Mouse (Mus musculus) c-Kit-positive CD71-positive TER-119-positive erythroid progenitor cells, embryonic 14.5 days (primary cell): ENCODE measurements around the gene Wnt6.
"Not testable (repeated sequence)": the region's sequence is repeated elsewhere in the genome, so short reads cannot be mapped to it uniquely, and the experiment has no call there.

Experiments
- DNase-seq: peaks from one replicate; pipeline ENCODE4 v3.0.0-alpha.2; 2013; ENCODE audit warnings: low spot score

Gene Wnt6

DNA sequence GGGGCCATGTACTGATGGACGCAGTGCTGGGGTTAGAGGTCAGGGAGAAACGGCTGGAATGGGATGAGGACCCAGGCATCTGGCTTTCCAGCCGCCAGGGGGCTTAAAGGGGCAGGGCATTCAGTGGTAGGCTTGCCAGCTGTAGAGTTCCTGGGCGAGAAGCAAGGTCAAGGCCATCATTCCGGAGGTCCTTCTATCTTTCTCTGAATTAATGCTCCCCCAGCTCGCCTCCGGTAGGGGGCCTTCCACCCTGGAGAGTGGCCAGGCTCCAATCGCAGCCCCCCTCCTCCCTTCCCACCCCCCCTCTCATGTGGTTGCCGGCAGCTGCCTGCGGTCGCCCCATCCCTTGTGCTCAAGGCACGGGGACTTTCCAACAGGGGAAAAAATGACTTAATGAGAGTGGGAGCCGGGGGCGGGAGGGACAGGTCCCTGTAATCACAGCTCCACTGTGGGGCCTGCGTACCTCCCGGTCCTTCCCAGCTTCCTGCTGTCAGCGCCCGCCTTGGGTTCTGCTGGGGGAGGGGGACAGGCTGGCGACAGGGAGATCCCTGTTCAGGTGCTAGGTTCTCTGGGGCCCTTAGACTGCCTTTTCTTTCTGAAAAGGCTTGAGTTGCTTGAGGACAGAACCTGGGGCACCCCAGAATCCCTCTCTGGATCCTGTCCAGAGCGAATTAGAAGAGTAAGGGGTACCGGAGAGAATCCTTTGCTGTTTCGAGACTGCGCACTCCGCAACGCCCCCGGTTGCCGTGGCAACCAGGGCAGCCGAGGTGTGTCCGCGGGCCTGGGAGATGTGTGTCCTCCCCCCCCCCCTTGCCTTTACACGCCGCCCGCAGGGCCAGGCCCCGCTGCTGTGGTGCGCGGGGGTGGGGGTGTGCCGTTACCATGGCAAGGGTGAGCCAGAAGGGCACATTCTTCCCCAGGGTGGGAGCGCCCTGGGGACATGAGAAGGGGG is 34.9 kb downstream of the Wnt6 start:
- DNase-seq: no peak

DNA sequence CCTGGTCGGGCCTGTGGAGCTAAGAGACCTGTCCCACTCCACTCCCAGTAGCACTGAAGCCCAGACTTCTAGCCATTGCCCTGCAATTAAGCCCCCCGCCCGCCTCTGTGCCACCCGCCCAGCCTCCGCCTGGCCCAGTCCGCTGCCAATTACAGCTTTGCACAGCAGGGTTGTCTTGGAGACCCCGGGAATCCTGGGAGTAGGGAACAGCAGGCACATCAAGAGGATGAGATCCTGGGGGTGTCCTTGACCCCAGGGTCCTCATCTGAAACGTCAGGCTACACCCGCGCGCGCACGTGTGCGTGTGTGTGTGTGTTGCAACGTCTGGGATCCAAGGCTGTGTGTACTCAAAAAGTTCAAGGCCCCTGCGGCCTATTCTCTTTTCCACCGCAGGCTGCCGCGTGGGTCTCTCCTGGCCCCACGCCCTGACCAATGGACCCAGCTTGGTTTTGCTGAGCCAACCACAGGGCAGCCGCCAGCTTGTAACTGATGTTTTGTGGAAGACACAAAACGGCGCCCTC is 35.9 kb downstream of the Wnt6 start:
- no peak for DNase-seq

DNA sequence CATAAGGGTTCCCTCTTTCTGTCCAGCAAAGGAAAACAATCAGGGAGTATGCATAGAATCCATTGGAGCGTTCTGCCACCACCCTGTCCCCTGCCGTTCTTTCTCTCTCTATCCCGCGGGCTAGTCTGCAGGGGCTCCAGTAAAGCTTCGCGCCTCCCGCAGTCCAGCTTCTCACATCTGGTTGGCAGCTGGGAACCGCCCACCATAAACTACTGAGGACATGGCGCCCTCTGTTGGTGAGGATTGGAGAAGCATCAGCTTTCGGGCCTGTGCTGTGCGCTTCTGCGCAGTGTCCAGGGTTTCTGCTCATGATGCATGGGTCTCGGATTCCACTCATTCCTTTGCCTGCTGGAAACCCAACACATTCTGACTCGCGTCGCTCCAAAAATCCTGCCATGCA is 36.4 kb downstream of the Wnt6 start:
- peak; percentile 64 for DNase-seq

DNA sequence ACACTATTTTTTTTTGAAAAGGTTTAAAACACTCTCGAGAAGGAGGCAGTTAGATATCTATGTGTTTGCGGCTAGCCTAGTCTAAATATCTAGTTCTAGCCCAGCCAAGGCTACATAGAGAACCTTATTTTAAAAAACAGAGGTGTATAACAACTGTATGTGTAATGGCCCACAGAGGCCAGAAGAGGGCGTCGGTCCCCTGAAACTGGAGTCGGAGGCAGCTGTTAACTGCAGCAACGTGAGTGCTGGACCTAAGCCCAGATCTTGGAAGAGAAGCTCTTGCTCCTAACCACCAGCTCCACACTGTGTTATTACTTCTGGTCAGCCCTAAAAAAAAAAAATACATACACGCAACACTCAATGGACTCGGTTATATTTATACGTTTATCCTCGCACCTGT is 37.3 kb downstream of the Wnt6 start:
- no peak for DNase-seq

DNA sequence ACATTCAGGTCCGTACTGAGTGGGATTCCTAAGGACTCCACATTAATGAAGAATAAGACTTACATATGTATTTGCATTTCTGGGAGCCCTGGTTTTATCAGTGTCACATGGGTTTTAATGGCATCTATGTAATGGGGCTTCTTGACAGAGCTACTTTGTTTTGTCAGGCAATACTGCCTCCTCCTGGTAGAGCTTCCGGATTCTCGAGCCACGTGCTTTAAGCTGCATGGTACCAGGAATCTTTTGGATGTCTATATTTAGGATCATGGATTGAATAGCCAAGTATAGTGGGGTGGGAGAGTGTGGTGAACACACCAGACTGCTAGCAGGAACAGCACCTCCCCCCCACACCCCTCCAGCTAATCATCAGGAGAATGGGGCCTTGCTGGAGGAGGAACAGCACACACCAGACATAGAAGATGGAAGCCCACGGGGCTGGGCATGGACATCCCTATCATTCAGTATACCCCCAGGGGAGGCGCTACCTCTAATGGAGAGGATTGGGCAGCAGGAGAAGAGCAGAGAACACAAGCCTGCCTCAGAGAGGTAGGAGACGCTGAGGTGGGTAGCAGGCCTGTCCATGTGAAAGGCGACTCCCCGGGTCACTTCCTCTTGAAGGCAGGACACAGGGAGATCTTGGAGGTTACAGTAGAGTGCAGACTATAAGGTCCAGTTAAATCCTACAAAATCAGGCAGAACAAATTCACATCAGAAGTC is 43.4 kb downstream of the Wnt6 start:
- no peak for DNase-seq

DNA sequence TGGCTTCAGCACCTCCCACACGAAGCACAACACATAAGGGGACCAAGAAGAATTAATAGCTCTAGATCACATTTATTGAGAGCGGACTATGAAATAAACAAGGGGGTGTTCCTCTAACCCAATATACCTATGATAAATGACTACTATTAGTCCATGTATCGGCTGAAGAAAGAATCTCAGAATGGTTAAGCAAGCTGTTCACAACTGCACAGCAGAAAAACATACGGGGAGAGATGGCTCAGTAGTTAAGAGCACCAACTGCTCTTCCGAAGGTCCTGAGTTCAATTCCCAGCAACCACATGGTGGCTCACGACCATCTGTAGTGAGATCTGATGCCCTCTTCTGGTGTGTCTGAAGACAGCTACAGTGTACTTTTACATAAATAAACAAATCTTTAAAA is 44.3 kb downstream of the Wnt6 start:
- not testable (repeated sequence) for DNase-seq

DNA sequence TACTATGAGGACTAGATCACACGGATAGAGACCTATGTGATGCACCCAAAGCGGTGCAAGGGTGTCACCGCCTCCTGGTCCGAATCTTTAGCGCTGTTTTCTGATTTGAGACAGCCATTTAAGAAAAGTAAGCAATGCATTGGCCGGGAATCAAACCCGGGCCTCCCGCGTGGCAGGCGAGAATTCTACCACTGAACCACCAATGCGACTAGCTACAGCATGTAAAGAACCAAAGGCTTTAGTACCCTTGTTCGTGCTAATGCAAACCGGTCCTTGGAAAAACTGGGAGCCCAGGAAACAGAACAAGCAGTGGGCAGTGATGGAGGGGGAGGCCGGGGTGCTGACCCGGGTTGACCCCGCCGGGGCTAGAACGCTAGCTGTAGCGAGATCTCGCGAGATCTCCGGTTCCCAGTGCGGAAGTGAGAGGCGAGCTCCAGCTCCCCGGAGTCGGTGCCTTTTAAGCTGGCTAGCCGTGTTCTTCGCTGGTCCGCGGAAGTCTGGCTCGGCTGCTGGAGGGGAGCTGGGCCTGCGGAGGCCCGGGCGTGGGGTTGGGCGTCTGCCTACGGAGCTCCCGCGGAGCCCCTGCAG is 45.0 kb downstream of the Wnt6 start:
- DNase-seq: peak; percentile 77

DNA sequence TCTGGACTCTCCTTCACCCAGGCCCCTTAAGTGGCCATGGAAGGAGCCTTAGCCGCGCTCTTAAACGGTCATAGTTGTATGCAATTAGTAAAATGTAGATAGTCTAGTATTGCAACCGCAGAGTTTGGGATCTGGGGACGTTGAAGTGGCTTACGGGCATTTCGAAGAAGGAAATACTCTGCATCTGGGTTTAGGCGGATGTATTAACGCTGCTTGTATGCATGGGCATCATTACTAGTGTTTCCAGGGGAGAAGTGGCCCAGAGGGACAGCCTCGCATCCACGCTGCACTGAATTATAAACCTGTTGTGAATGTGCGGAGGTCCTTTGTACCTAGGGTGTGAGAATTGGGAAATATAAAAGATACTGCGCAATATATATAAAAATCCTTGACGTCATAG is 45.5 kb downstream of the Wnt6 start:
- DNase-seq: no peak

DNA sequence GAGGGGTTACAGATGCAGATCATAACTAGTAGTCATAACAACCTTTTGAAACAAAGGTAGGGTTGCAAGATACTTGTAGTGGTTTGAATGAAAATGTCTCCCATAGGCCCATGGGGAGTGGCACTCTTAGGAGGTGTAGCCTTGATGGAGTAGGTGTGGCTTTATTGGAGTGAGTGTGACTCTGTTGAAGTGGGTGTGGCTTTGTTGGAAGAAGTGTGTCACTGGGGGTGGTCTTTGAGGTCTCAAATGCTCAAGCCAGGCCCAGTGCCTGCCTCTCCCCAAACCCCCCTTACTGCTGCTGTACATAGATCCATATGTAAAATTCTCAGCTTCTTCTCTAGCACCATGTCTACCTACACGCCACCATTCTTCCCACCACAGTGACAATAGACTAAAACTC is 46.8 kb downstream of the Wnt6 start:
- no peak for DNase-seq

DNA sequence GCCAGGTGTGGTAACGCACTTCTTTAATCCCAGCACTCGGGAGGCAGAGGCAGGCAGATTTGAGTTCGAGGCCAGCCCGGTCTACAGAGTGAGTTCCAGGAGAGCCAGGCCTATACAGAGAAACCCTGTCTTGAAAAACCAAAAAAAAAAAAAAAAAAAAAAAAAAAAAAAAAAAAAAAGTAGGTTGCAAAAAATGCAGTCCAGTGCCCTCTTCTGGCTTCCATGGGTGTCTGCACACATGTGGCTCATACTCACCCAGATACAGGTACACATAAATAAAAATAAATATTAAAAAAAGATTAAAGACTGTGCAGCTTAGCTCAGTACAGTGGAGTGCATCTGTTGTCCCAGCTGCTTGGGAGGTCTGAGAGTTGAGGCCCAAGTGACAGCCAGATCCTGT is 51.9 kb downstream of the Wnt6 start:
- not testable (repeated sequence) for DNase-seq

DNA sequence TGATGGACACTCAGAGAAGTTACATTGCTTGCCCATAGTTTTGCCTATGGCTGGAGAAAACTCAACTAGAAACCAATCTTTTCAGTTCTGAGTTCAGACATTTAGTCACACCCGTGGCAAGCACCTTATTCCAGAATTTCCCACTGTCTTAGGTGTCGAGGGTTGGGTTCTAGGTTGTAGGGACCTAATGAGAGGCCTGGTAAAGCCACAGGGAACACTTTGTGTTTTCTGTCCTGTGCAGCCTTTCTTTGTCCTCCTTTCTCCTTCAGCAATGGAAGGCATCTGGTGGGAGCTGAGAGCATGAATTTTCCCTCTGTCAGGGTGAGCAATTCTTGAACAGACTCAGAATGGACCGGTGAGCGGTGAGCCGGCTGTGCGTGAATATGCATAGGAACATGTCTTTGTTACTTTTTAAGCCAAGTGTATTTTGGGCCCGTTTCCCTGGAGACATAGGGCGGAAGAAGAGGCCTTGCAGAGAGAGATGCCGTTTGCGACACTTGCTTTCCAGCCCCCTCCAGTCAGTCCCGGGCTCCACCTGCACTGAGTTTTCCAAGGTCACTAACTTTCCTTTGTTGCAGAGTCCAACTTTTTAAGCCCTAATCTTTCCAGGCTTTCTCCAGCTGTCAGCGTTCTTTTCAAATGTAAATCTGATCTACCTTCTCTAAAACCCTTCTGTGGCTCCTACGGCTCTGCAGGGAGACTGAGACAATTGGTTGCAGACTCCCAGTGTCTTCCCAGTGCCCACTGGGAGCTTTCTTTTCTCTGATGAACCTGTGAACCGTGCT is 53.0 kb downstream of the Wnt6 start:
- DNase-seq: no peak

DNA sequence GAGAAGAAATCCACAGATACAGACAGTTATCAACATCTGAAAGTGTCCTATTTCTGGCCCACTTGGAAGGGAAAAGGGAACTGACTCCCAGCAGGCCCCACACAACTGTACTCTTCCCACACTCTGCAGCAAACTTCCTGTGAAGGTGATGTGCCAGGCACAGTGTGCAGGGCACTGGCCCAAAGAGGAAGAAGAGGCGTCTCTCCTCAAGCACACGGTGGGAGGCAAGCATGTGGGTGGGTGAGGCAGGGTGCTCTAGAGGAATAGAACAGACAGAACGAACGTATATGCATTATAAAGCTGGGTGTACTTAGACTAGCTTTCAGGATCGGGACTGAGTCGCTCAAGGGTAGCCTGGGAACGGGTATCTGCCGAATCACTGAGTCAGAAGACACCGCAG is 58.4 kb downstream of the Wnt6 start:
- DNase-seq: no peak

DNA sequence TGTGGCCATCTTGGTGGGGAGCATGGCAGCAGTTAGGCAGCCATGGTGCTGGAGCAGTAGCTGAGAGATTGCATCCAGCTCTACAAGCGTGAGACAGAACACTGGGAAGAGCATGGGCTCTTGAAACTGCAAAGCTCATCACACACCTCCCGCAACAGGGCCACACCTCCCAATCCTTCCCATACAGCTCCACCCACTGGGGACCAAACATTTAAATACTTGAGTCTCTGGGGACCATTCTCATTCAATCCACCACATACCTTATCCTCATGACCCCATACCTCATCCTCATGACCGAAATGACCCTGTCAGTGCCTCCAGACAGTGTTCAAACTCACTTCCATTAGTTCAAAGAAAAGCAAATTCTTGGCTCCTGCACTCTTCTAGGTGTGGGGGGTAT is 61.6 kb downstream of the Wnt6 start:
- no peak for DNase-seq
